ENCODE assay signal across 12 mouse cellular contexts in the genomic region with DNA sequence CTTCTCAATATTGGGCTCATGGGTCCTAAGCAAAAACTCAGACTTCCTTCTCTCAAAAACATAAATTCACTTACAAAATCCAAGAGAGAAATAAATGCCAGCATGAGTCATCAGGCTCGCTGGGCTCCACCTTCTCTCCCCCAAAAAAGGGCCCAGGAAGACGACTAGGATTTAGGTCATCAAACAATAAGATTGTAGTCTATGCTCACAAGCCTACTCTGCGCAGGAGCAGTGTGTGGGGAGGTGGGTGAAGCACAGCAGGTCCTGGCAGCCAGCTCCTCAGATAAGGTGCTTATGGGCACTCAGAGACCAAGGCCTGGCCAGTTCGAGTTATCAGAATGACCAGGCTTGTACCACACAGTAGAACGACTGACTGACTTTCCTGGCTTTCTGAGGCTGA. TPM values are rescaled to one million over a fixed set of nuclear protein-coding genes. Genes with fewer than 3 reads are reported as not detected.
A peak's percentile ranks its signal among the peaks of the same experiment; 100 is the strongest.
DNase-seq lines count a peak whose midpoint lies in the region; ATAC-seq and TF ChIP-seq lines count a peak whose summit lies in the region.
"Had no signal": no experiment of that assay in that cellular context is flagged by ENCODE, and none has a peak within 500 bp of the region (broad histone marks: within the 10 kb centered on the region; RNA-seq: fewer than 3 reads in every experiment).

No protein-coding gene starts in this region.

- 35% methylated on average over 5 of the region's 5 CpGs for WGBS in heart, embryonic 16.5 days
- 30% methylated on average over 5 of the region's 5 CpGs for WGBS in olfactory bulb, adult 2 months

- H3K27me3 ChIP-seq in megakaryocyte, embryonic 14.5 days (replicated peaks), result no peaks in the 10 kb centered on the region
- no peaks in the 10 kb centered on the region for H3K27me3 ChIP-seq in heart, embryonic 16.5 days (ENCODE audit: control insufficient read depth, insufficient read depth, low read length)

- peaks cover 89% of the 10 kb centered on the region for H3K4me1 ChIP-seq in megakaryocyte, embryonic 14.5 days
- H3K4me1 ChIP-seq in heart, embryonic 16.5 days (ENCODE audit: control insufficient read depth, insufficient read depth, low read length), result peaks cover 53% of the 10 kb centered on the region
- H3K4me1 ChIP-seq in olfactory bulb, adult 2 months (ENCODE audit: control insufficient read depth, insufficient read depth, low read length), result peaks cover 40% of the 10 kb centered on the region

- peak overlapping the region; percentile 85 for H3K27ac ChIP-seq in heart, embryonic 16.5 days (ENCODE audit: low read length)
- peak overlapping the region; percentile 22 for H3K27ac ChIP-seq in olfactory bulb, adult 2 months (ENCODE audit: insufficient read depth, low read depth, low read length)

- H3K4me2 ChIP-seq in heart, embryonic 16.5 days (ENCODE audit: low read depth, low read length), result peak overlapping the region; percentile 23; the same call in 1 of the 2 replicates

- H3K36me3 ChIP-seq in megakaryocyte, embryonic 14.5 days (replicated peaks; ENCODE audit: low read length), result peaks cover 72% of the 10 kb centered on the region
- H3K36me3 ChIP-seq in heart, embryonic 16.5 days (ENCODE audit: control insufficient read depth, insufficient read depth), result peaks cover 22% of the 10 kb centered on the region

- no peak for TF ChIP-seq CTCF in olfactory bulb, adult 2 months (IDR thresholded peaks at IDR 0.05; ENCODE audit: insufficient read depth, low read depth, low read length)

- no peaks in the 10 kb centered on the region for H3K9me3 ChIP-seq in megakaryocyte, embryonic 14.5 days
- no peaks in the 10 kb centered on the region for H3K9me3 ChIP-seq in heart, embryonic 16.5 days (replicated peaks; ENCODE audit: control insufficient read depth, low read length)

- TF ChIP-seq POLR2A in olfactory bulb, adult 2 months (IDR thresholded peaks at IDR 0.05; ENCODE audit: insufficient read depth, low read depth, low read length), result no peak

- peak; percentile 50; the same call in 1 of the 2 replicates for ATAC-seq in frontal cortex, adult (ENCODE audit: low TSS enrichment)
- no peak for ATAC-seq in megakaryocyte, adult 5-6 weeks (ENCODE audit: poor library complexity, severe bottlenecking)
- peak; percentile 28; the same call in 1 of the 2 replicates for ATAC-seq in heart, embryonic 16.5 days (replicated peaks; ENCODE audit: extremely low read depth, insufficient read depth, low FRiP score)

- H3K4me3 ChIP-seq in megakaryocyte, embryonic 14.5 days (replicated peaks), result peak overlapping the region; percentile 76
- no peak overlapping the region for H3K4me3 ChIP-seq in heart, embryonic 16.5 days (ENCODE audit: low read length)
- no peak overlapping the region for H3K4me3 ChIP-seq in olfactory bulb, adult 2 months (ENCODE audit: insufficient read depth, low read depth, low read length)

- peak overlapping the region; percentile 27 for H3K9ac ChIP-seq in heart, embryonic 16.5 days (ENCODE audit: low read length)

- no peak for DNase-seq in frontal cortex, postnatal 36 days (ENCODE audit: low spot score in 2 of 2)
- no peak for DNase-seq in left cerebral cortex, adult 8-10 months (ENCODE audit: low spot score in 2 of 2)
- DNase-seq in adrenal gland, adult 8-10 months, result no peak
- DNase-seq: thymus, postnatal 36 days had no signal

RNA-seq across cellular contexts. Expression of a gene that starts 6.7 kb away (rescaled TPM):
- polyA plus RNA-seq in megakaryocyte, embryonic 14.5 days (2012; ENCODE audit: insufficient read depth, low replicate concordance), result 0.54 TPM in 1 of 2 replicates, not detected in the other
- not detected in 2 replicates for total RNA-seq in megakaryocyte, adult 5-6 weeks (2015)
- 0.65 TPM in 1 of 2 replicates, not detected in the other for total RNA-seq in megakaryocyte, adult 5-6 weeks (2017)
- polyA plus RNA-seq in heart, embryonic 16.5 days (2015; fragmentation: Nextera tagmentation; extraction: Ambion mirVana), result 0.24 TPM in 1 of 2 replicates, not detected in the other
- polyA plus RNA-seq in olfactory bulb, adult 2 months (2012; ENCODE audit: insufficient read depth, insufficient read length, low replicate concordance, missing spikeins), result not detected in 2 replicates
- not detected for total RNA-seq in left cerebral cortex, adult 8-10 months (2022)
- total RNA-seq in adrenal gland, adult 8-10 months (2022), result under 1 TPM in 1 of 4 experiments, not detected in 3; 0.59 TPM
- total RNA-seq: adrenal gland, adult 18-20 months; left cerebral cortex, postnatal 25 days had no signal
- polyA plus RNA-seq: neural tube, embryonic 11.5 days had no signal

RNA-seq across cellular contexts. Expression of a gene that starts 8.1 kb away (rescaled TPM):
- polyA plus RNA-seq in megakaryocyte, embryonic 14.5 days (2012; ENCODE audit: insufficient read depth, low replicate concordance), result 30.5 and 34.7 TPM in 2 replicates
- 11.0 and 11.5 TPM in 2 replicates for total RNA-seq in megakaryocyte, adult 5-6 weeks (2015)
- total RNA-seq in megakaryocyte, adult 5-6 weeks (2017), result 8.7 and 9.0 TPM in 2 replicates
- polyA plus RNA-seq in heart, embryonic 16.5 days (2015; fragmentation: Nextera tagmentation; extraction: Ambion mirVana), result 30.5 and 31.7 TPM in 2 replicates
- polyA plus RNA-seq in olfactory bulb, adult 2 months (2012; ENCODE audit: insufficient read depth, insufficient read length, low replicate concordance, missing spikeins), result not detected in 2 replicates
- total RNA-seq in left cerebral cortex, adult 8-10 months (2022), result 10 to 100 TPM; 56.6 to 62.8 (median 59.2) TPM
- total RNA-seq in adrenal gland, adult 8-10 months (2022), result 10 to 100 TPM; 43.3 to 57.7 (median 52.2) TPM

RNA-seq across cellular contexts. Expression of a gene that starts 16.3 kb away (rescaled TPM):
- polyA plus RNA-seq in megakaryocyte, embryonic 14.5 days (2012; ENCODE audit: insufficient read depth, low replicate concordance), result 9.2 TPM in 1 of 2 replicates, not detected in the other
- total RNA-seq in megakaryocyte, adult 5-6 weeks (2015), result 23.7 and 24.9 TPM in 2 replicates
- 36.9 and 50.9 TPM in 2 replicates for total RNA-seq in megakaryocyte, adult 5-6 weeks (2017)
- 1.5 and 2.6 TPM in 2 replicates for polyA plus RNA-seq in heart, embryonic 16.5 days (2015; fragmentation: Nextera tagmentation; extraction: Ambion mirVana)
- not detected in 2 replicates for polyA plus RNA-seq in olfactory bulb, adult 2 months (2012; ENCODE audit: insufficient read depth, insufficient read length, low replicate concordance, missing spikeins)
- 1 to 10 TPM; 1.6 to 2.1 (median 1.8) TPM for total RNA-seq in left cerebral cortex, adult 8-10 months (2022)
- 100 to 1,000 TPM in 1 of 4 experiments, 10 to 100 TPM in 3; 56.4 to 143 (median 79.7) TPM for total RNA-seq in adrenal gland, adult 8-10 months (2022)

RNA-seq across cellular contexts. Expression of a gene that starts 17.7 kb away (rescaled TPM):
- polyA plus RNA-seq in megakaryocyte, embryonic 14.5 days (2012; ENCODE audit: insufficient read depth, low replicate concordance), result 502 and 744 TPM in 2 replicates
- total RNA-seq in megakaryocyte, adult 5-6 weeks (2015), result 167 and 170 TPM in 2 replicates
- 136 and 142 TPM in 2 replicates for total RNA-seq in megakaryocyte, adult 5-6 weeks (2017)
- polyA plus RNA-seq in heart, embryonic 16.5 days (2015; fragmentation: Nextera tagmentation; extraction: Ambion mirVana), result 17.9 and 19.9 TPM in 2 replicates
- not detected in 2 replicates for polyA plus RNA-seq in olfactory bulb, adult 2 months (2012; ENCODE audit: insufficient read depth, insufficient read length, low replicate concordance, missing spikeins)
- 100 to 1,000 TPM; 148 to 157 (median 154) TPM for total RNA-seq in left cerebral cortex, adult 8-10 months (2022)
- 100 to 1,000 TPM; 183 to 210 (median 190) TPM for total RNA-seq in adrenal gland, adult 8-10 months (2022)

RNA-seq across cellular contexts. Expression of a gene that starts 28.1 kb away (rescaled TPM):
- 0.39 TPM in 1 of 2 replicates, not detected in the other for polyA plus RNA-seq in megakaryocyte, embryonic 14.5 days (2012; ENCODE audit: insufficient read depth, low replicate concordance)
- not detected in 2 replicates for total RNA-seq in megakaryocyte, adult 5-6 weeks (2015)
- total RNA-seq in megakaryocyte, adult 5-6 weeks (2017), result not detected in 2 replicates
- 0.26 and 0.60 TPM in 2 replicates for polyA plus RNA-seq in heart, embryonic 16.5 days (2015; fragmentation: Nextera tagmentation; extraction: Ambion mirVana)
- not detected in 2 replicates for polyA plus RNA-seq in olfactory bulb, adult 2 months (2012; ENCODE audit: insufficient read depth, insufficient read length, low replicate concordance, missing spikeins)
- 1 to 10 TPM in 1 of 4 experiments, under 1 TPM in 3; 0.11 to 1.1 (median 0.40) TPM for total RNA-seq in left cerebral cortex, adult 8-10 months (2022)
- 1 to 10 TPM in 1 of 4 experiments, under 1 TPM in 3; 0.29 to 3.4 (median 0.66) TPM for total RNA-seq in adrenal gland, adult 8-10 months (2022)
- polyA plus RNA-seq: neural tube, embryonic 11.5 days had no signal

Comparison
In these comparisons a context has a peak if more than half of its experiments do, and no peak if none do; other contexts are left out.
1. RNA of a gene that starts 16.3 kb away (total RNA-seq): 56.4 to 143 TPM in adrenal gland, adult 8-10 months and 23.7 to 50.9 TPM in megakaryocyte, adult 5-6 weeks; 1.6 to 2.1 TPM in left cerebral cortex, adult 8-10 months; every median in the first group is over 4 times any median in the second.